Mouse (Mus musculus) megakaryocyte-erythroid progenitor cell, adult 5-6 weeks (primary cell): ENCODE data around the gene Rwdd2a. TPM values are rescaled to one million over a fixed set of nuclear protein-coding genes. Genes with fewer than 3 reads are reported as not detected.

Experiments used
- ATAC-seq: replicated peaks from 2 replicates; pipeline ENCODE4 v1.8.0; 2016; ENCODE audit warnings: mild to moderate bottlenecking, inconsistent platforms; ENCODE audit not compliant: severe bottlenecking, poor library complexity, low FRiP score, low TSS enrichment
- total RNA-seq, 2 experiments: library from RNA; stranded (forward) in 1 of 2; stranded (reverse) in 1 of 2; fragments of 200-1000, 215-1000 nt in 1 of 2; fragments of >200 nt in 1 of 2; fragmentation: Nextera tagmentation in 1 of 2; gene quantifications; 2 replicates each; pipeline ENCODE4 v1.2.3; 2014 to 2017

The Rwdd2a gene
- total RNA-seq (2014; fragmentation: Nextera tagmentation) (1.2 TPM in 1 of 2 replicates, not detected in the other), total RNA-seq (2017) (1.1 TPM in 1 of 2 replicates, not detected in the other)

GRCm38 (mm10) chr9:86571540-86572135 lies at the start of gene Rwdd2a, which contains the start of gene Pgm3:
Rwdd2a (plus strand) TSS chr9:86571991.
Pgm3 (minus strand) TSS chr9:86571842.
- ATAC-seq: peak; percentile 96

GRCm38 (mm10) chr9:86522335-86522734 lies 49.5 kb upstream of the Rwdd2a start:
- ATAC-seq: no peak

DNA sequence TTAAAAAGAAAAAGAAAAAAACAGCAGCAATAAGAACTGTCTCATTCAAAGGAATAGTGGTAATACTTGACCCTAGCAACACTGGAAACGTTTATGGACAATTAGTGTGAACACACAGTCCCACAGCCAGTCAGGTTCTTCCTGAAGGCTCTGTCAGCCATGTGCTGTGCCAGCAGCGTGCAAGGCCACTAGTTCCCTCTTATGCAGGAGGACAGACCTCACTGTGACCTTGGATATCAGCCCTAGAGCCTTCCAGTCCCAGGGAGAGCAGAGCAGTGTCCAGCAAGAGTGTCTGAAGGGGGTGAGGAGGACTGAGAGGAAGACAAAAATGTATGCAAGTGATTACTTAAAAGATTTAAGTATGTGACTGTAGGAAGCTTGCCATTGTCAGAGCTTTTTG lies 46.2 kb upstream of the Rwdd2a start:
- no peak for ATAC-seq

DNA sequence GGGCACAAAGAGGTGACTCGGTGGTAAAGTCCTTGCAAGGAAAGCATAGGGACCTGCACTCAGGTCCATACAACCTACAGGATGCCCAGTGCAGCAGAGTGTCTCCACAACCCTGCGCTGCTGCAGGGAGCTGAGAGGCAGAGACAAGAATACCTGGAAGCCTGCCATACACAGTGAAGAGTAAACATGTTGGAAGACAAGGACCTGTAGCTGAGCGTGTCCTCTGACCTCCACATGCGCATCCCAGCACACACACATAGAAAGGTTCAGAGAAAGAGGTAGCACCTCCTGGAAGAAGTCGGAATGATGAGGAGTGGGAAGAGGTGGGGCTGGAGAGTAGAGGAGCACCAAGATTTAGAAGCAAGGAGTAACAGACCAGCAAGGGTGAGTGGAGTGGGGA lies 37.7 kb upstream of the Rwdd2a start:
- ATAC-seq: no peak

DNA sequence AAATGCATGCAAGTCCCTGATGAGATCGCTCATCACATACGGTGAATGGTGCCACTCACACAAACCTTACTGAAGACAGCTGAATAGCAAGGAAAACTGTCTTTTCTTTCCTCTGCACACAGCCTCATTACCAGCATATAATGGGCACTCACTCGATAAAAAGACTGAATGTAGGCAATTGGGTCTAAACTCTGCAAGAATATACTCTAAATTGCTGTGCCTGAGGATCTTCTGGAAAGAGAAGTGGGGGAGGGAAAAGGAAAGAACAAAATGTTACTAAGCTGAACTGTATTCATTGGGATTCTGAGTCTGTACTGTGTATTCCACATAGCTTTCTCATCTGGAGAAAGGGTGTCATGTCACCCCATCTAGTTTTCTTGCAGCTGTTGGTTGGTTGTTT lies 28.3 kb upstream of the Rwdd2a start:
- ATAC-seq: no peak

GRCm38 (mm10) chr9:86544559-86544958 lies 27.2 kb upstream of the Rwdd2a start:
- no peak for ATAC-seq

DNA sequence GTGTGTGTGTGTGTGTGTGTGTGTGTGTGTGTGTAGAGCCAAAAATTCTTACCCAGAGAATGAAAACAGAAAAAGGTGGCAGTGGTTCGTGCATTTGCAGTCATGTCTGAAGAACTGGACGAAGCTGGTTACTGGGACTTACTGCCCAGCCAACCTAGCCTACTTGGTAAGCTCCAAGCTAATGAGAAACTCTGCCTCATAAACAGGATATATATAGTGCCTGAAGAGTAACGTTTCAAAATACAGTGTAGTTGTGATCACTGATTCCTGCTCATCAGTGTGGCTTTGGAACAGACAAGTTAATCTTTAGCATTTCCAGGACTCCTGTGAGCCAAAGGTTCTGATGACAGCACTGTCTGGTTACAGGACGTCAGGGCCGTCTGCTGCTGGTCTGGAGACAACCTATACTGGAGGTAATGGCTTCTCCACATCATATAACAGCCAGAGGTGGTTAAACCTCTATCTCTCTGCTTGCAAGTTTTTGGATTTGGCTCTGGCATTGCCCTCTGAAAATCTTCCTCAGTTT lies 22.1 kb upstream of the Rwdd2a start:
- no peak for ATAC-seq

GRCm38 (mm10) chr9:86550717-86551116 lies 21.1 kb upstream of the Rwdd2a start:
- no peak for ATAC-seq

GRCm38 (mm10) chr9:86553886-86554285 lies 17.9 kb upstream of the Rwdd2a start:
- ATAC-seq: no peak

DNA sequence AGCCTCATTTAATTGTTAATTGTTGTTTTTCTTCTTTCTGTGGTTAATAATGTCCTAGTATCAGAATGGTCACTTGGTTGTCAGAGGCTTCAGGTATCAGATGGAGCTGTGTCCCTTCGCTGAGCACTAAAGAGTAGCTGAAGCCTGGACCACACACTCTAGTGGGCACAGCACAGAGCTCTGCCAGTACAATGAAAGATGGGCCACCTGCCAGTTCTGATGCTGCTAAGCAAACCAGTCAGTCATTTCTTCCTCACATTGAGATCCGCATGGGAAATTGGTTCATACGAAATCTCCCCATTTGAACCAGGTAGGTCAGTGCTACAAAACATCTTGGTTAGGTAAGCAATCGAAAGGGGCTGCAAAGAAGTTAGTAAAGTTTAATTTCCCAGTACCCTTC lies 17.1 kb upstream of the Rwdd2a start:
- ATAC-seq: no peak

DNA sequence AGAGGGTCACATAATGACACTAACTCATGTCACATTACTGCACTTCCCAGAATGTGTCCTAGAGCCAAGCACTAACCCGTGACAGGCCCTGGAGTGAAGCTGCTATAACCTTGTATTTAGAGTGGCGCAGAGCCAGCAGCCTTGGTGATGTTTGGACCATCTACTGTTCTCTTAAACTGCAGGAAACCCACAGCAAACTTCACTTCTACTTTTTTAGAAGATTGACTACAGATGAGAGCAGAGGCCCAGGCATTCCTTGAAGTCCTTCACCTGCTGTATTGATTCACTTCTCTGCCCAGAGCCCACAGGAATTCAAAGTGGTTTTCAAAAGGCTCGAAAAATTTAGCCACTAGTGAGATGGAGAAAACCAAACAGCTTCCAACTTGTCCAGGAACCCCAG lies 11.2 kb upstream of the Rwdd2a start:
- ATAC-seq: no peak

DNA sequence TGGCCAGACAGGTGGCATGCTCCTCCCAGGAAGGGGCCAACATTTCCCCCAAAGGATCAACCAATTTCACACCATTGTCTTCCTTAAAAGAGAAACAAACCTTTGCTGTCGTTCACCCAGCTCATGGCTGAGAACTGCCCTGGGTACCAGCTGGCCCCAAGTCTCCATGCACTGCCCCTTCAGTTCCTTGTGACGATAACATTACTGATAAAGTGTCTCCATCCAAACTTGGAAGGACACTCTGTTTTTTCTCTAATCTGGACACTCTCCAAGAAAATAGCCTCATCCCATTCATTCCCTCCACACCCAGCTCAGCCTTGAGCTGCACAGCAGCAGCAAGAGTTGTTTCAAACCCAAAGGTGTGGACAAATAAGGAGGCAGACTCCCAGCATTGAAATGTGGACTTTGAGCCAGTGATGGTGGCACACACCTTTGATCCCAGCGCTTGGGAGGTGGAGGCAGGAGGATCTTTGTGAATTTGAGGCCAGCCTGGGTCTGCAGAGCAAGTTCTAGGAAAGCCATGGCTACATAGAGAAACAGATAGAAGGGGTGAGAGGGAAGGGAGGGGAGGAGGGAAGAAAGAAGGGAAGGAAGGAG lies 2.4 kb upstream of the Rwdd2a start:
- no peak for ATAC-seq

- ATAC-seq: no peak
Measured at GRCm38 (mm10) chr9:86570261-86570890, 1.4 kb upstream of the Rwdd2a start.

- ATAC-seq: no peak
Measured at GRCm38 (mm10) chr9:86570946-86571345, 845 bp upstream of the Rwdd2a start.

GRCm38 (mm10) chr9:86572196-86572595 lies 405 bp downstream of the Rwdd2a start:
- peak; percentile 45 for ATAC-seq

GRCm38 (mm10) chr9:86572636-86573291 lies 973 bp downstream of the Rwdd2a start:
- peak; percentile 78 for ATAC-seq

DNA sequence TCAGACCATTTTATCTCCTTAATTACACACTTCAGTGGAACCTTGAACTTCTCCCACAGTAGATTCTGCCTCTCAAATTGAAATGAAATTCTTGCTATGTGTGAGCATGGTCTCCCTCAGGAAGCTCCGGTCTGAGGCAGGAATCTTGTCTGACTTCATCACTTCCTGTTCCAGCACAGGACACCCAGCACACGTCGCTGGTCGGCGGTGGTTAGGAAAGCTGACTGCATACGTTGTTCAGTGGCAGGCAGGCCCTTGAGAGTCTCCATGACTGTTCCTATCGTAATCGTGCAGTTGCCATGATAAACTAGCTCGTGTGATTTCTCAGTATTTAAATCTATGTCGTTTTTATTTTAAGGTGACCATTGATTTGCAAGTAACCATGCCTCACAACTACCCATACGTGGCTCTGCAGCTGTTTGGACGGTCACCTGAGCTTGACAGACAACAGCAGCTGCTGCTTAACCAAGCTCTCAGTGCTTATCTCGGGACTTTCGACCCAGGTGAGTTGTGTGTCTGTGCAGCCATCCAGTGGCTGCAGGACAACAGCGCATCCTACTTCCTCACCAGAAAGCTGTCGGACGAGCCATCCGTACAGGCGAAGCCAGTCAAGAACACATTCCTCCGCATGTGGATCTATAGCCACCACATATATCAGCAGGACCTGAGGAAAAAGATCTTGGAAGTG lies 2.0 kb downstream of the Rwdd2a start:
- no peak for ATAC-seq

- no peak for ATAC-seq
Measured at GRCm38 (mm10) chr9:86575178-86575577, 3.4 kb downstream of the Rwdd2a start.

GRCm38 (mm10) chr9:86579657-86580056 lies 7.9 kb downstream of the Rwdd2a start:
- ATAC-seq: peak; percentile 55

GRCm38 (mm10) chr9:86583740-86584139 lies 11.9 kb downstream of the Rwdd2a start:
- peak; percentile 92 for ATAC-seq
